Mouse (Mus musculus) forebrain, embryonic 10.5 days (tissue): ENCODE results near the gene Heg1. TPM values are rescaled to one million over a fixed set of nuclear protein-coding genes. Genes with fewer than 3 reads are reported as not detected.

Source experiments
- DNase-seq: peaks from one replicate; pipeline ENCODE4 v3.0.0-alpha.2; 2017; ENCODE audit warnings: low spot score; ENCODE audit errors: extremely low spot score
- H3K27ac ChIP-seq: fragments of 300-500 bp; sonication (generic); 2 replicates; pipeline ENCODE4 v1.5.1; 2016; ENCODE audit warnings: mild to moderate bottlenecking
- H3K27me3 ChIP-seq: fragments of 300-500 bp; sonication (generic); 2 replicates; pipeline ENCODE4 v1.6.1; 2016; ENCODE audit warnings: mild to moderate bottlenecking; ENCODE audit not compliant: poor library complexity, severe bottlenecking
- H3K36me3 ChIP-seq: fragments of 300-500 bp; sonication (generic); replicated peaks from 2 replicates; pipeline ENCODE4 v1.6.1; 2016; ENCODE audit warnings: mild to moderate bottlenecking, moderate library complexity
- H3K4me1 ChIP-seq: fragments of 300-500 bp; sonication (generic); 2 replicates; pipeline ENCODE4 v1.6.1; 2016
- H3K4me3 ChIP-seq: fragments of 300-500 bp; sonication (generic); 2 replicates; pipeline ENCODE4 v1.5.1; 2016; ENCODE audit warnings: mild to moderate bottlenecking, moderate library complexity
- H3K9me3 ChIP-seq: fragments of 300-500 bp; sonication (generic); 2 replicates; pipeline ENCODE4 v1.6.1; 2016; ENCODE audit warnings: mild to moderate bottlenecking, moderate library complexity
- whole genome bisulfite sequencing: fragments of 180-500 bp; shearing (Covaris S2); methylation state at CpG from one replicate; pipeline ENCODE4 v1.1.7; 2016; 5-methylcytosine and 5-hydroxymethylcytosine counted together
- polyA plus RNA-seq: library from polyadenylated mRNA; unstranded; fragments of >200 nt; fragmentation: Nextera tagmentation; extraction: Ambion mirVana; gene quantifications from 2 replicates; pipeline ENCODE4 v1.2.1, GENCODE M21; 2016

Heg1 gene
- polyA plus RNA-seq, 1 experiment from 2014 or later: 22.8 TPM

DNA sequence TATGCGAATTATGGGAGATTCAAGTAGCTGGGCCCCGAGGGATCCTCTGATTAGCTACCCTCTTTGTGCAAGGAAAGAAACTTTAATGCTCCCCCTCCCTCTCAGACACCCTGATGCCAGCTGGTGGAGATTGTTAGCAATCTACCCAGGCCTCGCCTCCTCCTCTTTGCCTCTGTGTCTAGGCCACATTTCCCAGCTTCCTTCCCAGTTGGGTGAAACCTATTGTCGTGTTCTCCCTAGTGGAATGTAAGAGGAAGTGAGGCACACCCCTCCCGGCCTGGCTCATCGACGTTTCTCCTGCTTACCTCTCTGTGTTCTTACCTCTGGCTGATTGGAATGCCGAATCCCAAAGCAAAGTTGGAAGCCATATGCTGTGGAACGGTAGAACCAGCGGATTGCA, 3.4 kb upstream of the Heg1 start:
- 73% methylated on average over 10 of the region's 10 CpGs for WGBS
- H3K27me3 ChIP-seq: no peaks in the 10 kb centered on the region; the same call in 1 of the 2 replicates
- DNase-seq: no peak
- H3K36me3 ChIP-seq: no peaks in the 10 kb centered on the region
- no peaks in the 10 kb centered on the region for H3K9me3 ChIP-seq
- 0 out of 2 replicates have a peak overlapping the region, but pooled peaks have one; percentile 13 for H3K27ac ChIP-seq
- H3K4me1 ChIP-seq: peaks cover 57% of the 10 kb centered on the region
- no peak overlapping the region for H3K4me3 ChIP-seq

DNA sequence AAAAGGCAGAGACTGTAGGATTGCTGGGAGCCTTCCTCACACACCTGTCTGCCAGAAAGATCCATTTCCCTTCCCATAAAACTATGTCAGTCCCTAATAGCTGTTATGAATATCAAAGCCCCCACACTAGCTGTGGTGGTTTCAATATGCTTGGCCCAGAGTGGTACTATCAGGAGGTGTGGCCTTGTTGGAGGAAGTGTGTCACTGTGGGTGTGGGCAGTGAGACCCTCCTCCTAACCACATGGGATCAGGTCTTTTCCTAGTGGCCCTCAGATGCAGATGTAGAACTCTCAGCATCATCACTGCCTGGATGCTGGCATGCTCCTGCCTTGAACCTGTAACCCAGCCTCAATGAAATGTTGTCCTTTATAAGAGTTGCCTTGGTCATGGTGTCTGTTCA, 2.5 kb upstream of the Heg1 start:
- Histone ChIP-seq H3K4me3 (no peak overlapping the region), H3K27me3 (no peaks in the 10 kb centered on the region; the same call in 1 of the 2 replicates), H3K36me3 (no peaks in the 10 kb centered on the region), H3K4me1 (peaks cover 59% of the 10 kb centered on the region), H3K9me3 (no peaks in the 10 kb centered on the region), H3K27ac (peak overlapping the region; percentile 8; the same call in 1 of the 2 replicates)
- no peak for DNase-seq

DNA sequence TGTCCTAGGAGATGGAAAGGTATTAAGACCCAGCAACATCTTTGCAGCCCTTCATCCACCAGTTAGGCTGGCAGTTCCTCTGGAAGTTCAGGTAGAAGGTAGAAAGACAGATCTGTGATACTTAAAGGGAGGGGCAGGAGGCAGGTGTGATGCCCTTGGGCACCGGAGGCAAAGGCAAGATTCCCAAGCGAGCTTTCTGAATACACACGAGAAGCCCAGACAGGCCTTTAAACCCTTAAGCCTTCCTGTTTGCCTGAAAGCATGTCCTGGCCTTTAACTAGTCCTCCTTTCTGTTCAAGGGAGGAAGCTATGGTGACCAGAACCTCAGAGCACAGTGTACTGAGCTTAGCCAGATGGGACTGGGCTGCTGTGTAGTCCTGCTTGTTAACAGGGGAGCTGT, 1.5 kb upstream of the Heg1 start:
- H3K27me3 ChIP-seq: no peaks in the 10 kb centered on the region; the same call in 1 of the 2 replicates
- 76% methylated on average over 3 of the region's 3 CpGs for WGBS
- H3K27ac ChIP-seq: peak overlapping the region; percentile 37; the same call in 1 of the 2 replicates
- H3K9me3 ChIP-seq: no peaks in the 10 kb centered on the region
- H3K4me1 ChIP-seq: peaks cover 62% of the 10 kb centered on the region
- no peak for DNase-seq
- H3K36me3 ChIP-seq: peaks cover 2% of the 10 kb centered on the region; the same call in 1 of the 2 replicates
- H3K4me3 ChIP-seq: no peak overlapping the region

DNA sequence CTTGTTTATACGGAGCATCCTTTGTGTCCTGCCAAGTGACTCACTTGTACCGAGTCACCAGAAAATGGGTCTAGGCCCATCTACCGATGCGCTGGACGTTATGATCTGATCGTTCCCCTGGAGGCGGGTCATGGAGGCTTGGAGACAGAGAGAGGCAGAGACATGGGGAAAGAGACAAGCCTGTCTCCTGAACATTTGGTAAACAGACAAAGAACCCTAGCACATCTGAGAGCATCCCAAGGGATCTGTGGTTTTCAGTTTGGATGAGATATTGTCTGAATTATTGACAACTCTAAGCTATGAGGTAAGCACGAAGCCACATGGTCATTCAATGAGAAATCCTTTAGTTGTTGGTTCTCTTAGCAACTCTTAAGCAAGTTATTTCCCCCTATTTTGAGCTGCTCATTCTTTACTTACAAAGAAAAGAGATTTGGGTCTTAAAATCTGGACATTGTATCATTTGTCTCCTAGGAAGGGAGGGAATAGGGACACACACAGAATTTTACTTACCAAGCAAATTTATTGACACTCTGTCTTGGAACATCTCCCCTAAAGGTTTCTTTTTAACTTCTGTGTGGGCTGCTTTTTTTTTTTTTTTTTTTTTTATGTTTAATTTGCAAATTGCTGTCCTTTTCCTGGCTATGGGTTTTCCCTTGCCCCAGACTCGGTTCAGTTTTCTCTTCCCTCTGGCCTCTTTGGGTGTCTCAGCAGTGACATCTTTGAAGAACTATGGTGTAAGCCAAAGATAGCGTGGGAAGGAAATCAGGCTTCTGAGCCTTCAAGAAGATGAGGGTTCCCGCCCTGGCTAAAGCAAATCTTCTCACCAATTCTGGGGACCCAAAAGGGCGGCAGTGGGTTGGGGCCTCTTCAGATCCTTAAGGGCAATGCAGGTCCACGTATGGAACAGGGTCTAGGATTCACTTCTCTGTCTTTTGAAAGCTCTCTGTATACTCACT, 686 bp upstream of the Heg1 start:
- Histone ChIP-seq H3K9me3 (no peaks in the 10 kb centered on the region), H3K27ac (peak overlapping the region; percentile 99), H3K4me1 (peaks cover 70% of the 10 kb centered on the region), H3K36me3 (peaks cover 10% of the 10 kb centered on the region), H3K27me3 (no peaks in the 10 kb centered on the region; the same call in 1 of the 2 replicates), H3K4me3 (peak overlapping the region; percentile 94)
- no peak for DNase-seq
- 64% methylated on average over 13 of the region's 13 CpGs for WGBS

DNA sequence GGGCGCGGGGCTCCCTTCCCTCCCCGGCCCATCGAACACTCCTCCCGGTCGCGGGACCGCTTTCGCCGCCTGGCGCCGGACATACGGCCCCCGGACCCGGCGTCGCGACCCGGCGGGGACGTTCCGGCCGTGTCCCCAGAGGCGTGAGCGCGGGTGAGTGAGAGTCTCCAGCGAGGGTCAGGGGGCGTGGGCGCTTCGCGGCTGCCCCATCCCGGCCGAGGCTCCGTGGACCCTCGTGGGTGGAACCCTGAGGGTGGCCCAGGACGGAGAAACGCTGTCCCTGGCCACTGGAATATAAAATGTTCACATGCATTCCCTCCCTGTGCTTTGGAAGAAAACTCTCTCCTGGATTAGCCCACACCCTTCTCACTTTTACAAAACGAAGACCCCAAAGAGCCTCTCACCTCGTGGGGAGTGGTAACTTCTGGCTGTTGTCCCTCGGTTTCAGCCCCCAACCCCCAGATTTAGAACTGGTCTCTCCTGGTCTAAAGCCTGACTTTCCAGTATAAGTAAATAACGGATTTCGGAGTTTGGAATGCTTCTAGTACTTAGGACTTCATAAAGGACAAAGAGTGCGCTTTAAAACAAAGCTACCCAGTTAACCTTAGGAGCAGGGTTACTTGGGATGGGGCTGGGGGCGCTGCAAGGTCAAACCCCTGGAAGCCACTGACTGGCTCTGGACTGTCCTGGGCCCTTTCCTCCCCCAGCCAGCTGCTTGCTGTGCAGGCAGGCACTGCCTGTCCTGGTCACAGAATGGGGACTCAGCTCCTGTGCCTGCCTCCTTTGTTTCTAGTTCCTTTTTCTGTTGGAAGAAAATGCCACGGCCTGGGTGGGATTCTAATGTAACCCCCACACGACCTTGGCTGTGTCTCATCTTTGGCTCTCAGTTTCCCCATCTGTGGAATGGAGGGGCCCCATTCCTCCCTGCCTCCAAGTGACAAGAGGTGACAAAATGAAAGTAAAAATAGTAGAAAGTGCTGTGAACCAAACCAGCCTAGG, 832 bp downstream of the Heg1 start:
- H3K4me1 ChIP-seq: peaks cover 78% of the 10 kb centered on the region
- 1% methylated on average over 46 of the region's 46 CpGs for WGBS

DNA sequence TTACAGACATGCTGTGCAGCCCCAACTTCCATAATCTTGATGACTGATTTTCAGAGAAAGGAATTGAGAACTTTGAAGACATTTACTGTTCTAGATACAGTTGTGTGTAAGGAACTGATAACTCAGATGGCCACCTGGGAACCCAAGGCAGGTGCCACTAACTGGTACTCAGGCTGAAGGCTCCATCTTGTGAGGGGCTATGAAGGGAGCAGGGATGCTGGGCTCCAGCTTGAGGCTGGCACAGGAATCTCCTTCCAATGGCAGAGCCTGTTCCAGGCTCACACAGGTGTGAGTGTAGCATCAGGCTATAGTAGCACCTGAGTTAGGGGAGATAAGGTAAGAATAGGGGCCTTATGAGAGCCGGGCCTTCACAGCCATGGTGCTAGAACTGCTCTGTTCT, 1.9 kb downstream of the Heg1 start:
- 86% methylated on average over 1 of the region's 1 CpGs for WGBS
- Histone ChIP-seq H3K4me3 (peak overlapping the region; percentile 94), H3K27ac (peak overlapping the region; percentile 99), H3K9me3 (no peaks in the 10 kb centered on the region), H3K27me3 (no peaks in the 10 kb centered on the region; the same call in 1 of the 2 replicates), H3K4me1 (peaks cover 79% of the 10 kb centered on the region), H3K36me3 (peaks cover 24% of the 10 kb centered on the region)
- no peak for DNase-seq

More for the DNA sequence above, 832 bp downstream of the Heg1 start:
- DNase-seq: peak; percentile 39
- H3K36me3 ChIP-seq: peaks cover 23% of the 10 kb centered on the region
- no peaks in the 10 kb centered on the region for H3K9me3 ChIP-seq
- no peaks in the 10 kb centered on the region; the same call in 1 of the 2 replicates for H3K27me3 ChIP-seq
- peak overlapping the region; percentile 94 for H3K4me3 ChIP-seq
- H3K27ac ChIP-seq: peak overlapping the region; percentile 99

DNA sequence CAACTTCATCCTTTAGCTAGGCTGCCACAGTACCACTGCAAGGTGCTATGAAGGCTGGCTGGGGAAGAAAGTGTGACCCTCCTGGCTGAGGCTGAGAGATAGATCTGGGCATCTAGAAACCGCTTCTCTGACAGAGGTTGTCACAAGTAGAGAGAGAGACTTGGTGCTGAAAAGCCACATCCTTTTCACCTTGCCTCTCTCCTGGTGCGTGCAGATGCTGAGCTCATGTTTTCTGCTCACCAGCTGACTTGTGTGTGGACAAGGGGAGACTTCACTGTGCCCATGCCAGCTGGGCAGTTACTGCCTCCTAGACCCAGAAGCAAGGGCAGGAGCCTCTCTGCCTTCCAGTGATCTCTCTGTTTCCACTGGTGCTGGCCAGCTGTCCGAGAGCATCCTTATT, 3.6 kb downstream of the Heg1 start:
- peak overlapping the region; percentile 99 for H3K27ac ChIP-seq
- 87% methylated on average over 3 of the region's 3 CpGs for WGBS

DNA sequence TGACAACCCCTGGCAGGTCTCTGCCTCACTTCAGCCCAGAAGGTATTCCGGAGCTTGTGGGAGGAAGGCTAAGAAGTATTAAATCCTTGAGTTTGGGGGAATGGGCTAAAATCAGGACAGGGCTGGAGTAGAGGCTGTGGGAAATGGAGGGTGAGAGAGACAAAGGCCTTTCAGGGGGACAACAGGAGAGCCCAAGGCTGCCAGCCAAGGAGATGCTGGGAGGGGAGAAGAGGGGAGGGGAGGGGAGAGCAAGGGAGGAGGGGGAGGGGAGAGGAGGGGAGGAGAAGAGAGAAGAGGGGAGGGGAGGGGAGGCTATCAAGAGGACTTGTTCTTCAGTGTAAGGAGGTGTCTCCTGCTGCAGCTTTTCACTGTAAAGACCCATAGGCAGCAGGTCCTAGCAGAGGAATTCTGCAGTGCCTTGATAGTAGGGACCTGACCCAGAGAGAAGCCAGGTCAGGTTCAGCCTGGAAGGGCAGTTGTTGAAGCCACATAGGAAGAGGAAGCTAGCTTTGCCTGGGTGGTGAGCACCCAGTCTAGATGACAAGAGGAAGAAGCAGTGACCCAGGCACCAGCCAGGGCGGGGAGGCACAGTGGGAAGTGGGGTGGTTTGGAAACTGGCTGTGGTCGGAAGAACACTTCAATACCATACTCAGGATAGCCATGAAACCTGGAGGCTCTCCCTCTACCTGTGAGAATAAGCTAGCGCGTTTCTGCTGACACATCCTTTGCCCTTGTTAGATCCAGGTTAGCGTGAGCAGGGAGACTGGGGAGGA, 7.0 kb downstream of the Heg1 start:
- peaks cover 66% of the 10 kb centered on the region for H3K36me3 ChIP-seq
- H3K4me3 ChIP-seq: no peak overlapping the region
- no peaks in the 10 kb centered on the region for H3K9me3 ChIP-seq
- no peak for DNase-seq
- peak overlapping the region; percentile 82 for H3K27ac ChIP-seq
- no peaks in the 10 kb centered on the region for H3K27me3 ChIP-seq
- WGBS: 82% methylated on average over 6 of the region's 6 CpGs
- H3K4me1 ChIP-seq: peaks cover 75% of the 10 kb centered on the region

More for the DNA sequence above, 3.6 kb downstream of the Heg1 start:
- Histone ChIP-seq H3K4me3 (peak overlapping the region; percentile 94; the same call in 1 of the 2 replicates), H3K27me3 (no peaks in the 10 kb centered on the region; the same call in 1 of the 2 replicates), H3K9me3 (no peaks in the 10 kb centered on the region), H3K36me3 (peaks cover 40% of the 10 kb centered on the region), H3K4me1 (peaks cover 92% of the 10 kb centered on the region)
- DNase-seq: no peak

DNA sequence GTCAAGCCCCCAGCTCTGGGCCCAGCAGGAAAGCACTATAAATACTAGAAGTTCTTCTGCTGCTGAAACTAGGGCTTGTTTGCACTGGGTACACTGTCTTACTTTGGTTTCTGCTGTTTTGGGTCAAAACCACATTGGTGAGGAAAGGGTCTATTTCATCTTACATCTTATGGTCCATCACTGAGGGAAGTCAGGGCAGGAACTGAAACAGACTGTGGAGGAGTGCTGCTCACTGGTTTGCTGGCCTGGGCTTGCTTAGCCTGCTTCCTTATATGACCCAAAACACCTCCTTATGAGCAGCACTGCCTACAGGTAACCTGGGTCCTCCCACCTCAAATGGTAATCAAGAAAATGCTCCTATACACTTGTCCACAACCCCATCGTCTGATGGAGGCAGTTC, 9.4 kb downstream of the Heg1 start:
- 85% methylated on average over 1 of the region's 1 CpGs for WGBS
- Histone ChIP-seq H3K4me3 (no peak overlapping the region), H3K9me3 (no peaks in the 10 kb centered on the region), H3K27ac (no peak overlapping the region), H3K36me3 (peaks cover 66% of the 10 kb centered on the region), H3K27me3 (no peaks in the 10 kb centered on the region), H3K4me1 (peaks cover 77% of the 10 kb centered on the region)
- DNase-seq: no peak

DNA sequence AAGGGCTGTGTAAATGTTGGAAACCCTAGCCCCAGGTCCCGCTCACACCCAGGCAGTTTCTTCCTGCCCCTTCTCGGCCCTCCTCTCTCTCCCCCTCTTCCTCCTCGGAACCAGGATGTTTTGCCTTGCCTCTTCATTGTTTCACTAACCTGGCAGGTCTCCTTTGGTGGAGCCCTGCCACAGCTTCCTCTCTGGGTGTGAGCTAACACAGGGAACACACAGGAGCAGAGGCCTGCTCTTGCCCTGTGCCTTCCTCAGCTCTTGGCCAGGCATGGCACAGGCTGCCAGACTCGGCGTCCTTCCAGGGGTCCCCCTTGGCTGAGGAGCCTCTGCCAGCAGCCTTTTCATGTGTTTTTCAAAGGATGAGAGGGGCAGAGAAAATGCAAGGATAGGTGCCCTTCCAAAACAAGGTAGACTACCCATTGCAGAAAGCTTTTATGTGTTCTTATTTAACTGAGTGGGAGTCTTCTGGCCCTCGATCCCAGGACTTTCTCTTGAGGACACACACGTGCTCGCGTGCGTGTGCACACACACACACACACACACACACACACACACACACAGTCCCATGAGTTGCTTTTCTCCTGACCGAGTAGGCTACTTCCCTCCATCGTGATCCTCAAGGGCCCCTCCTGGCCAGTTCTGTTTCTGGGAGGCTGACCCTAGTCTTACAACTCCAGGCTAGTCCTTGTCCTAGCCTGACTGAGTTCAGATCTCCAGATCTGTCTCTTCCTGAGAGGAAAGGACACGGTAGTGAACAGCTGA, 12.8 kb downstream of the Heg1 start:
- H3K27me3 ChIP-seq: no peaks in the 10 kb centered on the region
- no peak overlapping the region for H3K4me3 ChIP-seq
- 81% methylated on average over 13 of the region's 13 CpGs for WGBS
- H3K4me1 ChIP-seq: peaks cover 68% of the 10 kb centered on the region
- no peak for DNase-seq
- peaks cover 67% of the 10 kb centered on the region for H3K36me3 ChIP-seq
- peak overlapping the region; percentile 75 for H3K27ac ChIP-seq
- H3K9me3 ChIP-seq: no peaks in the 10 kb centered on the region

DNA sequence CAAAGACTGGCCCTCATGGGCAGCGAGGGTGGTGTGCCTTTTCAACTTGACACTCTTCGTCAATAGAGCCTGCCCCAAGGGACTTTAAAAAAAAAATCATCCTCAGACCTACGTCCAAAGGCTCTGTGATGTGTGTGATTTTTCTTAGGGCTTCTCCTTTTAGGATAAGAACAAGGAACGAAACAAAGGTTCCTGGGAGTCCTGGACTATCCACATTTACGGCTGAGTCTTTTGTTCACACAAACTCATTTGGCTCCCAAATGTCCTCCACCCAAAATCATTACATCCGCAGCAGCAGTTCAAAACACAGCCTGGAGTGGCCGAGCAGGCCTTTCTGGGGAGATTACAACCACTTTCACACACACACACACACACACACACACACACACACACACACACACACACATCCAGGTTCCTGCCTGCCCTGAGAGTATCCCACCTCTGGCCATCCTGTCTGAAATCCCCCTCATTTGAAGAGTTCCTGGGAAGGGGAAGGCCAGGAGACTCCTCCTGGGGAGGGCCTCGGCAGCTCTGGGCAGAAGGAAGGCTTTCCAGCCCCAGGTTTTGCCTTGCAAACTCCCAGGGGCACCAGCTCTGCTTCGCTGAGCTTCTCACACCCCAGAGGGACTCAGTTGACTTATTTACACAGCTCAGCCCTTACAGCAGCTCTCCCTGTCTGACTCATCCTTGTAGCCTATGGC, 13.6 kb downstream of the Heg1 start:
- Histone ChIP-seq H3K27ac (peak overlapping the region; percentile 75), H3K36me3 (peaks cover 63% of the 10 kb centered on the region), H3K27me3 (no peaks in the 10 kb centered on the region), H3K9me3 (no peaks in the 10 kb centered on the region), H3K4me3 (no peak overlapping the region), H3K4me1 (peaks cover 61% of the 10 kb centered on the region)
- WGBS: 66% methylated on average over 9 of the region's 9 CpGs
- DNase-seq: no peak
